Mouse (Mus musculus) heart, postnatal 14 days (tissue): ENCODE measurements around the gene Slc34a3. TPM values are rescaled to one million over a fixed set of nuclear protein-coding genes. Genes with fewer than 3 reads are reported as not detected.

Experiments used
- total RNA-seq, 2 experiments: library from RNA; stranded (reverse); gene quantifications; 2 replicates each; pipeline ENCODE4 v1.2.3; 2021

Gene Slc34a3
- total RNA-seq, 2 experiments from 2014 or later = not detected

Other genes starting within 250 kb of the Slc34a3 start
- 10 to 100 TPM; 33.6 to 35.4 TPM for gene Nsmf, start 180.0 kb downstream of the Slc34a3 start, total RNA-seq
- not detected for gene Entpd8, start 154.1 kb downstream of the Slc34a3 start, total RNA-seq
- gene Noxa1, start 139.2 kb downstream of the Slc34a3 start, total RNA-seq = not detected
- 10 to 100 TPM; 14.0 to 15.0 TPM for gene Nrarp, start 53.6 kb downstream of the Slc34a3 start, total RNA-seq
- 1 to 10 TPM; 5.0 to 5.5 TPM for gene Tor4a, start 37.5 kb downstream of the Slc34a3 start, total RNA-seq
- 10 to 100 TPM; 35.7 to 36.2 TPM for gene Nelfb, start 22.9 kb downstream of the Slc34a3 start, total RNA-seq
- gene Stpg3, start 19.7 kb downstream of the Slc34a3 start, total RNA-seq = not detected
- not detected for gene Fam166a, start 15.6 kb downstream of the Slc34a3 start, total RNA-seq
- 100 to 1,000 TPM; 205 to 231 TPM for gene Tubb4b, start 9.7 kb downstream of the Slc34a3 start, total RNA-seq
- not detected for gene Rnf224, start 2.4 kb upstream of the Slc34a3 start, total RNA-seq
- under 1 TPM; 0.41 to 0.63 TPM for gene Rnf208, start 7.9 kb upstream of the Slc34a3 start, total RNA-seq
- not detected for gene Cysrt1, start 8.1 kb upstream of the Slc34a3 start, total RNA-seq
- 1 to 10 TPM; 1.9 to 2.4 TPM for gene AL732309.1, start 12.5 kb upstream of the Slc34a3 start, total RNA-seq
- gene Tmem203, start 21.1 kb upstream of the Slc34a3 start, total RNA-seq = 10 to 100 TPM; 12.7 to 13.4 TPM
- 1 to 10 TPM; 5.7 to 7.6 TPM for gene Tprn, start 28.3 kb upstream of the Slc34a3 start, total RNA-seq
- gene Ssna1, start 38.1 kb upstream of the Slc34a3 start, total RNA-seq = 10 to 100 TPM; 38.3 to 46.9 TPM
- gene Anapc2, start 38.1 kb upstream of the Slc34a3 start, total RNA-seq = 10 to 100 TPM; 44.0 to 44.1 TPM
- not detected for gene Tmem210, start 53.8 kb upstream of the Slc34a3 start, total RNA-seq
- under 1 TPM in 1 of 2 experiments, not detected in 1; 0.55 TPM for gene Lrrc26, start 55.6 kb upstream of the Slc34a3 start, total RNA-seq
- gene Grin1, start 84.8 kb upstream of the Slc34a3 start, total RNA-seq = not detected
- gene Man1b1, start 98.0 kb upstream of the Slc34a3 start, total RNA-seq = 10 to 100 TPM; 22.1 to 22.2 TPM
- gene Dpp7, start 122.0 kb upstream of the Slc34a3 start, total RNA-seq = 1 to 10 TPM; 2.7 to 3.9 TPM
- 1 to 10 TPM; 4.5 to 6.0 TPM for gene Uap1l1, start 131.3 kb upstream of the Slc34a3 start, total RNA-seq
- gene Sapcd2, start 138.0 kb upstream of the Slc34a3 start, total RNA-seq = 1 to 10 TPM in 1 of 2 experiments, under 1 TPM in 1; 0.88 to 1.5 TPM
- 10 to 100 TPM; 16.1 to 17.0 TPM for gene Entpd2, start 161.5 kb upstream of the Slc34a3 start, total RNA-seq
- 10 to 100 TPM; 33.8 to 37.1 TPM for gene Npdc1, start 165.0 kb upstream of the Slc34a3 start, total RNA-seq
- gene Fut7, start 188.9 kb upstream of the Slc34a3 start, total RNA-seq = not detected
- 10 to 100 TPM; 22.0 to 24.4 TPM for gene Abca2, start 194.3 kb upstream of the Slc34a3 start, total RNA-seq
- gene Clic3, start 222.5 kb upstream of the Slc34a3 start, total RNA-seq = 1 to 10 TPM; 3.0 to 3.9 TPM
- gene Paxx, start 226.7 kb upstream of the Slc34a3 start, total RNA-seq = 10 to 100 TPM; 22.9 to 23.4 TPM
- 10 to 100 TPM; 30.9 to 38.6 TPM for gene Ptgds, start 235.7 kb upstream of the Slc34a3 start, total RNA-seq